Mouse (Mus musculus) leukemia stem cell, adult 10-12 weeks (primary cell): ENCODE results near the gene Tor4a. TPM values are rescaled to one million over a fixed set of nuclear protein-coding genes. Genes with fewer than 3 reads are reported as not detected.

Experiments
- polyA plus RNA-seq: library from polyadenylated mRNA; stranded (reverse); fragments of >175 nt; gene quantifications from 2 replicates; pipeline ENCODE4 v1.2.3, GENCODE M21; 2012; ENCODE audit warnings: low replicate concordance

Tor4a gene
- 13.1 and 16.5 TPM in 2 replicates for polyA plus RNA-seq

GRCm38 (mm10) chr2:25196172-25196954, at the start of gene Tor4a:
TSS of gene Tor4a (minus strand) at chr2:25196886.

DNA sequence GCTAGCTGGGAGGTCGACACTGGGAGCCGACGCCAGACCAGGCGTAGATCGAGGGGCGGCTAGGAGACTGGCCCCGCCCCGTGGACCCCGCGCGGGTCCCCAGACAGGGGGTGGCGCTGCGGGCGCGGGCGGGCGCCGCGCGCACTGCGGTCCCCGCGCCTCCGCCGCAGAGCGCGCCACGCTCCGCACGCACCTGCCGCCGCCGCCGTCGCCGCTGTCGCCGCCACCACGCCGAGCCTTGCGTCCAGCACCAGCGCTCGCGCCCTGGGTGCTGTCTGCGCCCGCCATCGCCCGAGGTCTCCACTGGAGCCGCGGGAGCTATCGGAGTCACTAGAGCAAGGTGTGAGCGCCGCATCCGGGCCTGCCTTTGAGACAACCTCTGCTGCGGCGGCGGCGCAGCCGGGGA, 45.4 kb upstream of the Tor4a start, which contains the start of the genes Rnf208 and Cysrt1:
Gene Rnf208, plus strand, starts transcription at position 155 of the 406 bp plus-strand sequence.
Gene Cysrt1, minus strand, starts transcription at position 352 of the 406 bp plus-strand sequence.

GRCm38 (mm10) chr2:25236614-25237013, 39.9 kb upstream of the Tor4a start, which contains the start of gene Rnf224:
TSS of gene Rnf224 (minus strand) at chr2:25236787.

GRCm38 (mm10) chr2:25234050-25234449, 37.4 kb upstream of the Tor4a start, which contains the start of gene Slc34a3:
TSS of gene Slc34a3 (minus strand) at chr2:25234364.

DNA sequence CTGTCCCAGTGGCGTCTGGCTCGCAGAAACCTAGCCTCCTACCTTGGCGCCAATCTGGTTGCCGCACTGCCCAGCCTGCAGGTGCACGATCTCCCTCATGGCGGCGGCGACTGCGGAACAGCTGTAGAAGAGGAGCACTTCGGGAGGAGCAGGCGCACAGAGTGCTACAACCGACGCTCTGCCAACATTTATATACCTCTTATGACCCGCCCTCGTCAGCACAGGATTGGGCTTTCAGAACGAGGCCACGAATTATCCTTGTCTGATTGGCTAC, 27.7 kb upstream of the Tor4a start, which contains the start of gene Tubb4b:
Gene Tubb4b, minus strand, starts transcription at position 211 of the 274 bp plus-strand sequence.

GRCm38 (mm10) chr2:25218445-25218844, 21.8 kb upstream of the Tor4a start, which contains the start of gene Fam166a:
TSS of gene Fam166a (plus strand) at chr2:25218745.

GRCm38 (mm10) chr2:25214444-25214843, 17.8 kb upstream of the Tor4a start, which contains the start of gene Stpg3:
TSS of gene Stpg3 (minus strand) at chr2:25214637.

GRCm38 (mm10) chr2:25211121-25211670, 14.5 kb upstream of the Tor4a start, which contains the start of gene Nelfb:
TSS of gene Nelfb (minus strand) at chr2:25211489.

DNA sequence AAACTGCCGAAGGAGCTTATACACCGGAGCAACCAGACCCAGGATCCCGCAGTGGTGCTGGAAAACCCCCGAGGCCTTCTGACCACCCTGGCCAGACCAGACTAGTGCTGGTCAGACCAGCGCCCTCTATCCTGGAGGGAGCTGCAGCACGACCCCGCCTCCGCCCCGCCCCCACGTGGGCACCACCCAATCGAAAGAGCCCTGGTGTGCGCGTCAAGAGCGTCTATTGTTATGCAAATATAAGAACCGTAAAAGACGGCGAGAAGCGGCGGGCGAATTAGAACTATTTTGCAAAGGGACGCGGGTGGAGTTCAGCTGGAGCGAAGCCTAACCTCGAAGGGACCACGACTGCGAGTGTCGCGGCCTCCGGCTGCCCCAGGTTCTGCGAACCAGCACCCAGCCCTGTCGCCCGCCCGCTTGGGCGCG, 16.2 kb downstream of the Tor4a start, which contains the start of gene Nrarp:
Gene Nrarp, plus strand, starts transcription at position 281 of the 426 bp plus-strand sequence.

Other genes with a start within 250 kb of the Tor4a start
- gene Zmynd19, start 247.1 kb downstream of the Tor4a start, polyA plus RNA-seq = 14.3 and 15.5 TPM in 2 replicates
- 5.9 and 10.6 TPM in 2 replicates for gene Dph7, start 234.5 kb downstream of the Tor4a start, polyA plus RNA-seq
- 7.7 and 44.8 TPM in 2 replicates for gene Mrpl41, start 221.8 kb downstream of the Tor4a start, polyA plus RNA-seq
- 4.3 and 5.1 TPM in 2 replicates for gene Pnpla7, start 220.9 kb downstream of the Tor4a start, polyA plus RNA-seq
- 61.2 and 74.4 TPM in 2 replicates for gene Nsmf, start 142.5 kb downstream of the Tor4a start, polyA plus RNA-seq
- gene Entpd8, start 116.6 kb downstream of the Tor4a start, polyA plus RNA-seq = not detected in 2 replicates
- not detected in 2 replicates for gene Noxa1, start 101.7 kb downstream of the Tor4a start, polyA plus RNA-seq
- 24.8 and 34.7 TPM in 2 replicates for gene Nrarp, start 16.1 kb downstream of the Tor4a start, polyA plus RNA-seq
- 15.0 and 19.0 TPM in 2 replicates for gene Nelfb, start 14.6 kb upstream of the Tor4a start, polyA plus RNA-seq
- 0.22 TPM in 1 of 2 replicates, not detected in the other for gene Stpg3, start 17.8 kb upstream of the Tor4a start, polyA plus RNA-seq
- gene Fam166a, start 21.9 kb upstream of the Tor4a start, polyA plus RNA-seq = 0.16 TPM in 1 of 2 replicates, not detected in the other
- gene Tubb4b, start 27.8 kb upstream of the Tor4a start, polyA plus RNA-seq = 147 and 477 TPM in 2 replicates
- gene Slc34a3, start 37.5 kb upstream of the Tor4a start, polyA plus RNA-seq = not detected in 2 replicates
- gene Rnf224, start 39.9 kb upstream of the Tor4a start, polyA plus RNA-seq = 0.10 TPM in 1 of 2 replicates, not detected in the other
- 5.6 and 9.1 TPM in 2 replicates for gene Rnf208, start 45.4 kb upstream of the Tor4a start, polyA plus RNA-seq
- gene Cysrt1, start 45.6 kb upstream of the Tor4a start, polyA plus RNA-seq = not detected in 2 replicates
- gene AL732309.1, start 50.0 kb upstream of the Tor4a start, polyA plus RNA-seq = 3.1 and 3.2 TPM in 2 replicates
- gene Tmem203, start 58.6 kb upstream of the Tor4a start, polyA plus RNA-seq = 6.8 and 7.2 TPM in 2 replicates
- gene Tprn, start 65.7 kb upstream of the Tor4a start, polyA plus RNA-seq = 57.8 and 59.6 TPM in 2 replicates
- 111 and 119 TPM in 2 replicates for gene Ssna1, start 75.6 kb upstream of the Tor4a start, polyA plus RNA-seq
- gene Anapc2, start 75.6 kb upstream of the Tor4a start, polyA plus RNA-seq = 11.4 and 18.3 TPM in 2 replicates
- gene Tmem210, start 91.3 kb upstream of the Tor4a start, polyA plus RNA-seq = not detected in 2 replicates
- not detected in 2 replicates for gene Lrrc26, start 93.0 kb upstream of the Tor4a start, polyA plus RNA-seq
- 0.09 and 0.26 TPM in 2 replicates for gene Grin1, start 122.3 kb upstream of the Tor4a start, polyA plus RNA-seq
- 27.7 and 53.0 TPM in 2 replicates for gene Man1b1, start 135.5 kb upstream of the Tor4a start, polyA plus RNA-seq
- gene Dpp7, start 159.5 kb upstream of the Tor4a start, polyA plus RNA-seq = 4.2 and 10.5 TPM in 2 replicates
- 5.6 and 9.7 TPM in 2 replicates for gene Uap1l1, start 168.8 kb upstream of the Tor4a start, polyA plus RNA-seq
- gene Sapcd2, start 175.4 kb upstream of the Tor4a start, polyA plus RNA-seq = 82.8 and 125 TPM in 2 replicates
- 0.67 TPM in 1 of 2 replicates, not detected in the other for gene Entpd2, start 199.0 kb upstream of the Tor4a start, polyA plus RNA-seq
- gene Npdc1, start 202.5 kb upstream of the Tor4a start, polyA plus RNA-seq = 8.1 and 13.5 TPM in 2 replicates
- 2.3 TPM in 1 of 2 replicates, not detected in the other for gene Fut7, start 226.4 kb upstream of the Tor4a start, polyA plus RNA-seq
- 8.3 and 12.8 TPM in 2 replicates for gene Abca2, start 231.8 kb upstream of the Tor4a start, polyA plus RNA-seq